Mouse (Mus musculus) urinary bladder, postnatal 10 days (tissue): ENCODE data around the gene Cib1.

Experiments
- DNase-seq: peaks from one replicate; pipeline ENCODE4 v3.0.0; 2022; ENCODE audit warnings: low spot score

Gene Cib1

DNA sequence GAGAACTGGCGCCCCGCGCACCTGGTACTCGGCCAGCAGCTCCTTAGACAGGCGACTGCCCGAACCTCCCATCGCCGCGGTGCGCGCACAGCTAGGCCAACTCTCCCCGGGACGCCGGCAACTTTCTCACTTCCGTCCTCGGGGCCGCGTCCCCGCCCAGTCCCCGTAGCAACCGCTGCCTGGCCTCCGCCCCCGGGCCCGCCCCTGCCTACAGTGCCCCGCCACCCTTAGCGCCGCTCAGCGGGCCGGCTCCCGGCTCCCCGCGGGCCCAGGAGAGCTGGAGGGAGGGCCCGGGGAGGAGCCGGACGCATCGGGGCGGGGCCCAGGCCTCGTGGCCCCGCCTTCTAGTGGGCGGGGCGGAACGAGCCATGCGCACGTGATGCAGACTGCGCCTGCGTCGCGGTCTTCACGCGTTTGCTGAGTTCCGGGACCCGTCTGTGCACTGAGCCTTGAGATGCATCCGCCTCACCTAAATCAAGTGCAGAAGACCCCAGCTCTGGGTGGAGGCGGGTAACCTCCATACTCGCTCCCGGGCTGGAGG is at the start of gene Cib1, which contains the start of gene Gdpgp1:
Gene Cib1 (minus strand): TSS at position 325 of the 541 bp plus-strand sequence.
Gene Gdpgp1 (plus strand): TSS at position 377 of the 541 bp plus-strand sequence.
- peak; percentile 80 for DNase-seq

- DNase-seq: no peak
Measured at GRCm38 (mm10) chr7:80281646-80282045, 49.0 kb upstream of the Cib1 start.

GRCm38 (mm10) chr7:80280998-80281397 is 48.4 kb upstream of the Cib1 start:
- no peak for DNase-seq

DNA sequence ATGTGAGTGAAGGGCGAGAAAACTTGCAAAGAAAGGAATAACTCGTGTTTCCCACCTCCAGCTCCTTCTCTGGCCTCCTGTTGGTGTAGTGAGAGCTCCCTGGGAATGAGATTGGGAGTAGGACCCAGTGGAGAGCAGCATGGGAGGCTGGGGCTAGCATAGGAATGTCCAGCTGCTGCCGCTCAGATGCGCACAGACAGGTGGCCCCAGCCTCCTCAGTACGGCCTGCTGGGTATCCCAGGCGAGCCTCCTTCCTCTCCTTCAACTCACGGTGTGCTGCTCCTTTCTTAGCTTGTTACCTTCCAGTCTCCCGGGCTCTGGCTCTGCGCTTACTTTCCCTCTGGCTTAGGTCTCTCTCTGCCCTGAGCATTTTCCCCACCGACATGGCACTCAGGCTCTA is 47.4 kb upstream of the Cib1 start:
- no peak for DNase-seq

DNA sequence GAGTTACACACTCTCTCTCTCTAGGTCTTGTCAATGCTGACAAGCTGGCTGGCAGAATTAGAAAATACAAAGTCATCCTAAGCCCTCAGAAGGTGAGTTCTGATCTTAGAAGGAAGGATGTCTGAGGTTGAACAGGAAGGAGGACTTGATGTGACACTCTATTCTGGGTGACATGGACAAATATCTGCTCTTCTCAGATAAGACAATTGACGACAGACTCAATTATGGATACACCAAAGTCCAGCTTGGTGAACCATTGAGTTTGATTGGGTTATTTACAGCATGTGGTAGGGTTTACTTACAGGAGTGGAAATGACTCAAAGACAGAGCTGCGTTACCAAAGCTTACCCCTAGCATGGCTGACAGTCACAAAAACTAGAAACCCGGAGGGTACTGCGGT is 43.8 kb upstream of the Cib1 start:
- no peak for DNase-seq

DNA sequence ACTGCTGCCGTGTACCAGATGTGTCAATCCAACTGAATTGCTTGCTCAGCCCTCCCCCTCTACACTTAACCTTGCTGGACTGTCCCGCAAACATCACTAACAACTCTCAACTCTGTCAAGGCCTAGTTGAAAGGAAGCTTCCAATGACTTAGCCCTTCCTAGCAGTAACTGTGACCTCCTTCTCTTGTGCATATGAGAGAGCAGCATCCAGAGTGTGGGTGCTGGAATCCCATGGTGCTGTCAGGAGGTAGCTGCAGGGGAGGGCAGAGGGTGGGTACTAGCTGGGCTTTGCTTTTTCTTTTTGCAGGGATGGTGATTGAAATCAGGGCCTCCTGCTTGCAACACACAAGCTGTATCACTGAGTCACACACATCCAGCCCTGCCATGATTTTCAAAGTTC is 40.8 kb upstream of the Cib1 start:
- DNase-seq: no peak

GRCm38 (mm10) chr7:80269751-80270255 is 37.2 kb upstream of the Cib1 start:
- DNase-seq: no peak

DNA sequence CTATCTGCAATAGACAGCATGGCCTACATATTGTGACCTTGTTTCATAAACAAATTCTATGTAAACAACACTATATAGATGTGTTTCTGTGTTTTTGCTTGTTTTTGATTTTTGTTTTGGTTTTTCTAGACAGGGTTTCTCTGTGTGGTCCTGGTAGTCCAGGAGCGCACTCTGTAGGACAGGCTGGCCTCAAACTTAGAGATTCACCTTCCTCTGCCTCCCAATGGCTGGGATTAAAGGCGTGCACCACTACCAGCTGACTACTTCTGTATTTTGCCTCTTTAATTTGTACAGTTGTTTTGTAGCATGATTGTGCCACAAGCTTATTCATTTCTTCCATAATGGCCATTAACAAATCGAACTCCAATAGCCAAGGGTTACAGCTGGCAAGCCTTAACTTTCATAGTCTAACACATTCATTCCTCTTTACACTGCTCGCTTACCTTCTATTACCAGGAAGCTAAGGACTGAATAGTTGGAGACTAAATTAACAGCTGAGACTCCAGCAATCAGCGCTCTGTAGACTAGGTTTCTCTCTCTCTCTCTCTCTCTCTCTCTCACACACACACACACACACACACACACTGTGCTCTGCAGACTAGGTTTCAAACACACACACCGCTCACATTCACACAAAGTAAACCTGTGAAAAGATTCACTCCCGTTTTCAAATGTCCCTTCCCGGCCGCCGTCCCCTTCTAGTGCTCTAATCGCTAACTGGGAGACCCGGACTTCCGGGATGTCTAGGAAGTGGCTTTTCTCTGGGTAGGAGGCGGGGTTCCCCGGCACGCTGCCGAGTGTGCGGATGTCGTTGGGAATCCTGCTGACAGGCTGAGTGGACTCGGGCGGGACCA is 36.5 kb upstream of the Cib1 start, which contains the start of gene Vps33b:
Gene Vps33b (plus strand): TSS at position 753 of the 854 bp plus-strand sequence.
- DNase-seq: peak; percentile 90

- no peak for DNase-seq
Measured at GRCm38 (mm10) chr7:80267764-80268163, 35.2 kb upstream of the Cib1 start.

DNA sequence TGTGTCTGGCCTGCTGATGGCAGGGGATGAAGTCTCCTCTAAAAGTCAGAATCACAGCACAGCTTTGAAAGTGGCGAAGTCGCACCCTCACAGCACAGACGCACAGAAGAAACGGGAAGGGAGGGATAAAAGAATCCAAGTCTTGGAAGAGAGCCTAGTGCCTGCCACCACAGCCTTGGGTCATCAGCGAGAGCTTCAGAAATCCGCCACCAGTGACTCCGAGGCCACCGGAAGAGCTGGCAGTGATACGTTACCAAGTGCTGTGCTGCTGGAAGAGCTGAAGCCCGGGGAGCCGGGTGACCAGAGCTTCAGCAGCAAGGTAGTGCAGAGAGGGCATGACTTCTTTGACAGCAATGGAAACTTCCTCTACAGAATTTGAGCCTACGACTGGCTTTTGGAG is 32.0 kb upstream of the Cib1 start:
- no peak for DNase-seq

DNA sequence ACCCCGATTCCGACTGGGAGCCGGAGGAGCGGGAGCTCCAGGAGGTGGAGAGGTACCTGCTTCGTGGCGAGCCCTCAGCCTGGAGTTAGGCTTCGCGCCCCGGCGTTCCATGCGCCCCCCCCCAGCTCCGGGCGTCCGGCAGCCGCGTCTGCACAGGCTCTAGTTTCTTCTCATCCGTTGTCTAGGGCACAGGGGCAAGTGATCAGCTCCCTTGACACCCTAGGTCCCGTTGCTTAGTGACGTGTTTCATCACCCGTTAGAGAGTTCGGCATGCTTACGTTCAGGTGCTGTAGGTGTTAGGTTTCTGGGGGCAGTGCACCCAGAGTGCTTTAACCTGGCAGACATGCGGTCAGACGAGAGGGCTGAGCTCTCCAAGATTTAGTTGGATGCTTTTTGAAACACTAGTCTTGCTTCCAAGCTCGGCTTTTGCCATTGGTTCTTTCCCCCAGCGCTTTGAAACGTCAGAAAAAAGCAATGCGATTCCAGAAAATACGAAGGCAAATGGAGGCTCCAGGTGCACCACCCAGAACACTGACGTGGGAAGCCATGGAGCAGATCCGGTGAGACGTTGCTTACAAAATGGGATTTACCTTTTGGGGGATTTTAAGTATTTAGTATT is 28.9 kb upstream of the Cib1 start:
- no peak for DNase-seq

GRCm38 (mm10) chr7:80260625-80261371 is 28.2 kb upstream of the Cib1 start, which contains the start of gene Ngrn:
TSS of gene Ngrn (plus strand) at chr7:80261215.
- DNase-seq: peak; percentile 25

GRCm38 (mm10) chr7:80257706-80258105 is 25.1 kb upstream of the Cib1 start:
- no peak for DNase-seq

DNA sequence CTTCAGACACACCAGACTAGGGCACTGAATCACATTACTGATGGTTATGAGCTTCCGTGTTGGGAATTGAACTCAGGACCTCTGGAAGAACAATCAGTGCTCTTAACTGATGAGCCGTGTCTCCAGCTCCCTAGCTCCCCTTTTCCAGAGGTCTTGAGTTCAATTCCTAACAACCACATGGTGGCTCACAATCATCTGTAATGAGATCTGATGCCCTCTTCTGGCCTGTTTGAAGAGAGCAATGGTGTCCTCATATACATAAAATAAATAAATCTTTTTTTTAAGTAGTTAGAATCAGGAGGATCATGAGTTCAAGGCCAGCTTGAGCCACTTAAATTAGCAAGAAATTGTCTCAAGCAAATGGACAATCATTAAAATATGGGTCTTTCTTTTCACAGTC is 23.4 kb upstream of the Cib1 start:
- no peak for DNase-seq

DNA sequence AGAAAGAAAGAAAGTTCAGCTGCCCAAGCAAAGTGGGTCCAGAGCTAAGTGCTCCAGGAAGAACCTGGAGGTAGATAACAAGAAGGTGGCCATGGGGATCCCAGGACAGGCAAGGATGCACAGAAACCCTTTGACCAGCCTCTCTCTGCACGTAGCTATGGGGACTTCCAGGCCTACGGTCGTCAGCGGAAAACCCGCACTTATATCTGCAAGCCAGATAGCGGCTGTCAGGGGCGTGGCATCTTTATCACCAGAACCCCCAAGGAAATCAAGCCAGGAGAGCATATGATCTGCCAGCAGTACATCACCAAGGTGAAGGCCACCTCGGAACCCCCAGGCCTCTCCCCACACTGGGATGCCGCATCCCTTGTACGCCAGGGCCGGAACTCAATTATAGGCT is 20.3 kb upstream of the Cib1 start:
- DNase-seq: no peak

- DNase-seq: no peak
Measured at GRCm38 (mm10) chr7:80252437-80252836, 19.8 kb upstream of the Cib1 start.

DNA sequence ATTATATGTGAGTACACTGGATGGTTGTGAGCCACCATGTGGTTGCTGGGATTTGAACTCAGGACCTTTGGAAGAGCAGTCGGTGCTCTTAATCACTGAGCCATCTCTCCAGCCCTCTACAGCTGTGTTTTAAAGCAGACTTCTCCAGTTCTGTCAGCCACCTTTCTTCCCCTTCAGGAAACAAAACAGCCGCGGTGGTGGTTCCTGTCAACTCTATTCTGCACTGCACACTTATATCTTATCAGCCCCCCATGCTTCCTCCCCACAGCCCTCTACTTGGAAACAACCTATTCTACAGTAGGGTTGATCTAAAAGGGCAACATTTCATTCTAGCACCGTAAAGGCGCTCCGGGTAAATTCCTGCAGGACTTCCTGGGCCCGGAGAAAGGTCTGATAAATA is 14.2 kb upstream of the Cib1 start:
- DNase-seq: no peak

- peak; percentile 91 for DNase-seq
Measured at GRCm38 (mm10) chr7:80246148-80246721, 13.6 kb upstream of the Cib1 start, which contains the start of gene Ttll13. TSS of gene Ttll13 (plus strand) at chr7:80246376.

GRCm38 (mm10) chr7:80244851-80245250 is 12.2 kb upstream of the Cib1 start:
- no peak for DNase-seq

DNA sequence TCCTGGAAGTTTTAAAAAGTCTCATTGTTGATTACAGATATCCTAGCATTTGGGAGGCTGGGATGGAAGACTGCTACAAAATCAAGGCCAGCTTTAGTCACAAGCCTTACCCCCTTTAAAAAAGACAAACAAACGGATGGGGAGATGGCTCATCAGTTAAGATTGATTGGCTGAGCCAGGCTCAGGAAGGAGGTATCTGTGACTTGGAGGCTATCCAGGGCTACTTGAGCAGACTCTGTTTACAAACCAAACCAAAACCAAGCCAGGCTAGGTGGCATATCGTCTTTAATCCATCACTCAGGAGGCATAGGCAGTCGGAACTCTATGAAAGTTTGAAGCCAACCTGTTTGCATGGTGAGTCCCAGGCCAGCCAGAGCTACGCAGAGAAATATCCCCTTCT is 9.0 kb upstream of the Cib1 start:
- no peak for DNase-seq

GRCm38 (mm10) chr7:80238542-80238941 is 5.9 kb upstream of the Cib1 start:
- DNase-seq: no peak

- DNase-seq: no peak
Measured at GRCm38 (mm10) chr7:80233799-80234198, 1.2 kb upstream of the Cib1 start.
